Mouse (Mus musculus) MEL (cell line): ENCODE measurements around the gene Erc1. TPM values are rescaled to one million over a fixed set of nuclear protein-coding genes. Genes with fewer than 3 reads are reported as not detected.
A peak's percentile ranks its signal among the peaks of the same experiment; 100 is the strongest.

Source experiments
- DNase-seq: peaks from one replicate; pipeline ENCODE4 v3.0.0; 2011; ENCODE audit warnings: low read depth, low spot score
- H3K27ac ChIP-seq: 2 replicates; pipeline ENCODE4 v1.5.1; 2012; ENCODE audit warnings: low read depth, mild to moderate bottlenecking, control low read depth, low read length, moderate library complexity; ENCODE audit not compliant: control insufficient read depth
- H3K27me3 ChIP-seq, 2 experiments: fragments of 150-350 bp in 1 of 2; sonication (generic) in 1 of 2; 2 replicates each; pipeline ENCODE4 v1.6.1; 2012; ENCODE audit warnings: low read length in 2 of 2, mild to moderate bottlenecking in 2 of 2, improper control_type of control experiment in 1 of 2, moderate library complexity in 1 of 2; ENCODE audit not compliant: insufficient read depth in 2 of 2, control insufficient read depth in 1 of 2
- H3K36me3 ChIP-seq, 2 experiments: 2 replicates each; pipeline ENCODE4 v1.6.1; 2012 to 2014; ENCODE audit warnings: low read length in 2 of 2, improper control_type of control experiment in 1 of 2, inconsistent platforms in 1 of 2, mild to moderate bottlenecking in 1 of 2; ENCODE audit not compliant: insufficient read depth in 2 of 2, control insufficient read depth in 1 of 2
- H3K4me1 ChIP-seq, 2 experiments: fragments of 150-350 bp in 1 of 2; sonication (generic) in 1 of 2; 2 replicates each; pipeline ENCODE4 v1.6.1; 2012; ENCODE audit warnings: low read length in 2 of 2, improper control_type of control experiment in 1 of 2, mild to moderate bottlenecking in 1 of 2; ENCODE audit not compliant: insufficient read depth in 2 of 2, control insufficient read depth in 1 of 2
- H3K4me3 ChIP-seq, 2 experiments: fragments of 150-350 bp in 1 of 2; sonication (generic) in 1 of 2; 2 replicates each; pipeline ENCODE4 v1.5.1; 2012; ENCODE audit warnings: low read depth in 2 of 2, low read length in 2 of 2, mild to moderate bottlenecking in 2 of 2, moderate library complexity in 2 of 2, control low read depth in 1 of 2, improper control_type of control experiment in 1 of 2; ENCODE audit not compliant: control insufficient read depth in 1 of 2, insufficient read depth in 1 of 2
- H3K79me2 ChIP-seq: 2 replicates; pipeline ENCODE4 v1.6.1; 2012; ENCODE audit warnings: mild to moderate bottlenecking, low read length, moderate library complexity; ENCODE audit not compliant: control insufficient read depth, poor library complexity, insufficient read depth
- H3K9ac ChIP-seq: 2 replicates; pipeline ENCODE4 v1.6.1; 2012; ENCODE audit warnings: low read depth, mild to moderate bottlenecking, control low read depth, low read length, moderate library complexity; ENCODE audit not compliant: control insufficient read depth, poor library complexity, severe bottlenecking
- H3K9me3 ChIP-seq: fragments of 150-350 bp; sonication (generic); replicated peaks from 2 replicates; pipeline ENCODE4 v1.6.1; 2012; ENCODE audit warnings: mild to moderate bottlenecking, low read length, improper control_type of control experiment, moderate library complexity; ENCODE audit not compliant: insufficient read depth
- CHD2 ChIP-seq: IDR thresholded peaks from 2 replicates; pipeline ENCODE4 v1.6.1; 2011; ENCODE audit warnings: low read length, improper control_type of control experiment
- CTCF ChIP-seq, 3 experiments: IDR thresholded peaks in 2 of 3; conservative IDR thresholded peaks in 1 of 3; 2 replicates each; pipeline ENCODE4 v1.5.1; 2011 to 2012; ENCODE audit warnings: low read length in 3 of 3, low read depth in 2 of 3, mild to moderate bottlenecking in 2 of 3, improper control_type of control experiment in 1 of 3, inconsistent platforms in 1 of 3, mixed read lengths in 1 of 3, moderate library complexity in 1 of 3; ENCODE audit not compliant: control insufficient read depth in 1 of 3, insufficient read depth in 1 of 3, poor library complexity in 1 of 3, severe bottlenecking in 1 of 3
- ELF1 ChIP-seq: IDR thresholded peaks from 2 replicates; pipeline ENCODE4 v1.6.1; 2014; ENCODE audit warnings: low read depth, mild to moderate bottlenecking, inconsistent platforms, low read length, improper control_type of control experiment, moderate library complexity
- EP300 ChIP-seq, 2 experiments: IDR thresholded peaks; 2 replicates each; pipeline ENCODE4 v1.6.1; 2011; ENCODE audit warnings: improper control_type of control experiment in 2 of 2, low read length in 2 of 2, low read depth in 1 of 2, mild to moderate bottlenecking in 1 of 2
- ETS1 ChIP-seq: IDR thresholded peaks from 2 replicates; pipeline ENCODE4 v1.6.1; 2012; ENCODE audit warnings: low read depth, mild to moderate bottlenecking, inconsistent platforms, low read length, improper control_type of control experiment, moderate library complexity
- GABPA ChIP-seq: IDR thresholded peaks from 2 replicates; pipeline ENCODE4 v1.6.1; 2012; ENCODE audit warnings: low read depth, mild to moderate bottlenecking, inconsistent platforms, low read length, improper control_type of control experiment, moderate library complexity
- GATA1 ChIP-seq: IDR thresholded peaks from 2 replicates; pipeline ENCODE4 v1.6.1; 2011; ENCODE audit warnings: low read depth, low read length, improper control_type of control experiment
- HCFC1 ChIP-seq: IDR thresholded peaks from 2 replicates; pipeline ENCODE4 v1.6.1; 2012; ENCODE audit warnings: low read depth, mild to moderate bottlenecking, inconsistent platforms, low read length, improper control_type of control experiment, moderate library complexity
- MAX ChIP-seq: IDR thresholded peaks from 2 replicates; pipeline ENCODE4 v1.6.1; 2011; ENCODE audit warnings: low read length, improper control_type of control experiment
- MYB ChIP-seq: IDR thresholded peaks from 2 replicates; pipeline ENCODE4 v1.6.1; 2011; ENCODE audit warnings: mild to moderate bottlenecking, low read depth, low read length, improper control_type of control experiment
- MYC ChIP-seq: IDR thresholded peaks from 2 replicates; pipeline ENCODE4 v1.6.1; 2011; ENCODE audit warnings: low read depth, mild to moderate bottlenecking, low read length, improper control_type of control experiment, moderate library complexity
- NRF1 ChIP-seq: IDR thresholded peaks from 2 replicates; pipeline ENCODE4 v1.6.1; 2014; ENCODE audit warnings: low read depth, mild to moderate bottlenecking, inconsistent platforms, low read length, improper control_type of control experiment, moderate library complexity; ENCODE audit not compliant: poor library complexity, insufficient read depth, severe bottlenecking
- POLR2A ChIP-seq, 2 experiments: IDR thresholded peaks; 2 replicates each; pipeline ENCODE4 v1.6.1; 2011 to 2012; ENCODE audit warnings: low read length in 2 of 2, mild to moderate bottlenecking in 2 of 2, control low read depth in 1 of 2, improper control_type of control experiment in 1 of 2, low read depth in 1 of 2, moderate library complexity in 1 of 2; ENCODE audit not compliant: control insufficient read depth in 1 of 2, insufficient read depth in 1 of 2, poor library complexity in 1 of 2
- POLR2AphosphoS2 ChIP-seq: IDR thresholded peaks from 2 replicates; pipeline ENCODE4 v1.6.1; 2011; ENCODE audit warnings: low read length, improper control_type of control experiment
- POLR2AphosphoS5 ChIP-seq: IDR thresholded peaks from 2 replicates; pipeline ENCODE4 v1.6.1; 2012; ENCODE audit warnings: low read depth, borderline replicate concordance, mild to moderate bottlenecking, inconsistent platforms, low read length, moderate library complexity, mixed read lengths
- RAD21 ChIP-seq: IDR thresholded peaks from 2 replicates; pipeline ENCODE4 v1.6.1; 2011; ENCODE audit warnings: mild to moderate bottlenecking, low read depth, low read length, improper control_type of control experiment
- SIN3A ChIP-seq: IDR thresholded peaks from 2 replicates; pipeline ENCODE4 v1.6.1; 2012; ENCODE audit warnings: low read length, improper control_type of control experiment, inconsistent platforms
- SMC3 ChIP-seq: IDR thresholded peaks from 2 replicates; pipeline ENCODE4 v1.6.1; 2011; ENCODE audit warnings: low read depth, low read length, improper control_type of control experiment
- TAL1 ChIP-seq: IDR thresholded peaks from 2 replicates; pipeline ENCODE4 v1.6.1; 2012; ENCODE audit warnings: mild to moderate bottlenecking, inconsistent platforms, low read length, moderate library complexity, mixed read lengths
- TBP ChIP-seq: IDR thresholded peaks from 2 replicates; pipeline ENCODE4 v1.8.0; 2011; ENCODE audit warnings: low read depth, low read length, improper control_type of control experiment
- TCF12 ChIP-seq: IDR thresholded peaks from 2 replicates; pipeline ENCODE4 v1.6.1; 2014; ENCODE audit warnings: low read depth, mild to moderate bottlenecking, inconsistent platforms, low read length, improper control_type of control experiment, moderate library complexity
- UBTF ChIP-seq: IDR thresholded peaks from 2 replicates; pipeline ENCODE4 v1.6.1; 2012; ENCODE audit warnings: low read depth, mild to moderate bottlenecking, inconsistent platforms, low read length, improper control_type of control experiment, moderate library complexity, borderline replicate concordance; ENCODE audit not compliant: insufficient read depth
- USF2 ChIP-seq, 2 experiments: IDR thresholded peaks; 2 replicates each; pipeline ENCODE4 v1.6.1; 2011 to 2012; ENCODE audit warnings: improper control_type of control experiment in 2 of 2, low read length in 2 of 2, borderline replicate concordance in 1 of 2, inconsistent platforms in 1 of 2, low read depth in 1 of 2, mild to moderate bottlenecking in 1 of 2; ENCODE audit not compliant: insufficient read depth in 1 of 2
- ZMIZ1 ChIP-seq: IDR thresholded peaks from 2 replicates; pipeline ENCODE4 v1.6.1; 2012; ENCODE audit warnings: low read depth, mild to moderate bottlenecking, inconsistent platforms, low read length, improper control_type of control experiment, moderate library complexity
- ZNF384 ChIP-seq: IDR thresholded peaks from 2 replicates; pipeline ENCODE4 v1.6.1; 2012; ENCODE audit warnings: low read depth, mild to moderate bottlenecking, inconsistent platforms, low read length, improper control_type of control experiment
- polyA plus RNA-seq, 2 experiments: library from polyadenylated mRNA; stranded (reverse) in 1 of 2; unstranded in 1 of 2; fragments of >175 nt in 1 of 2; fragments of >200 nt in 1 of 2; gene quantifications; 2 replicates each; pipeline versions ENCODE4 v1.2.1 to v1.2.4; 2012; ENCODE audit warnings: low replicate concordance in 2 of 2, low read depth in 1 of 2; ENCODE audit not compliant: insufficient read length in 2 of 2, insufficient read depth in 1 of 2, missing spikeins in 1 of 2
- total RNA-seq: library from RNA; depleted of rRNA; stranded (reverse); fragments of 300-350 nt; gene quantifications from 2 replicates; pipeline ENCODE4 v1.2.3, GENCODE M21; 2012

Gene Erc1
- total and polyA plus RNA-seq, 3 experiments = 3.8 to 79.9 (median 9.4) TPM

DNA sequence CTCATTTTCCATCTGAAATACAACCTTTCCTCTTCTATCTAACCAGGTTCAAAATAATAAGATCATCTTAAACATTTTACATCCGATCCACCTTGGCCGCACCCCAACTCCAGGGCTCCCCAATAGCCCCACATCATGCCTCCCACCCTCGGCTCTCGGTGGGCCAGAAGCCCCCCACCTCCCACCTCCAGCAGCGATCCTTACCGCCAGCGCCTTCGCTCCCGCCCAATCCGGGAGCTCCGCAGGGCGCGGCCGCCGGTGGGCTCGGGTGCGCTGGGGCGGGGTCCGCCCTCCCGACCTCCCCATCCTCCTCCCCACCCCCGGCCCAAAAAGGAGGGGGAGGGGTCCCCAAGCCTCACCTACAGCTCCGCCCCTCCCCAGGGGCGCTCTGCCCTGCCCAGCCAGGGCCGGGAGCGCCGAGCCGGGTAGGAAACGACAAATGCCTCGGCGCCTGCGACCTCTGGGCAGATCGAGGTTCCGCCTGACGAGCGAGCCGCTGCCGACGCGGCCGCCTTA is 391 bp downstream of the Erc1 start:
- Histone ChIP-seq H3K27me3 (no peaks in the 10 kb centered on the region), H3K27ac (peak overlapping the region; percentile 52), H3K36me3 (peaks cover 0 to 4% of the 10 kb centered on the region in 2 experiments; a peak in 2 of 4 replicates), H3K4me3 (peak overlapping the region; percentile 69 to 79), H3K4me1 (peaks cover 0 to 6% of the 10 kb centered on the region in 2 experiments; a peak in 2 of 4 replicates), H3K79me2 (peaks cover 8% of the 10 kb centered on the region), H3K9me3 (no peaks in the 10 kb centered on the region), H3K9ac (peak overlapping the region; percentile 96)
- TF ChIP-seq HCFC1 (no peak), ELF1 (0 out of 2 replicates have a peak, but pooled peaks have one; percentile 3), ZMIZ1 (0 out of 2 replicates have a peak, but pooled peaks have one; percentile 65), MYB (no peak), TCF12 (no peak), POLR2A (IDR thresholded peaks at IDR 0.05; ENCODE audit: control insufficient read depth in 1 of 2, insufficient read depth in 1 of 2, low read depth in 1 of 2, low read length in 2 of 2, poor library complexity in 1 of 2) (0 out of 4 replicates have a peak, but pooled peaks of 1 of the 2 experiments have one; percentile 76), GABPA (no peak), SMC3 (no peak), CTCF (IDR thresholded peaks at IDR 0.05 in 2 of 3, conservative IDR thresholded peaks at IDR 0.05 in 1 of 3; ENCODE audit: control insufficient read depth in 1 of 3, insufficient read depth in 1 of 3, low read depth in 2 of 3, low read length in 3 of 3, poor library complexity in 1 of 3, severe bottlenecking in 1 of 3) (no peak), USF2 (IDR thresholded peaks at IDR 0.05; ENCODE audit: borderline replicate concordance in 1 of 2, insufficient read depth in 1 of 2, low read depth in 1 of 2, low read length in 2 of 2) (no peak), GATA1 (no peak), ZNF384 (no peak), TAL1 (no peak), RAD21 (no peak), MAX (no peak), POLR2AphosphoS5 (no peak), POLR2AphosphoS2 (no peak), ETS1 (no peak), SIN3A (no peak), UBTF (no peak), TBP (no peak), NRF1 (no peak), EP300 (IDR thresholded peaks at IDR 0.05; ENCODE audit: low read depth in 1 of 2, low read length in 2 of 2) (no peak), MYC (no peak), CHD2 (no peak)
- no peak for DNase-seq
